Mouse (Mus musculus): Measurements from ENCODE around the gene Heg1. TPM values are rescaled to one million over a fixed set of nuclear protein-coding genes. Genes with fewer than 3 reads are reported as not detected.

The Heg1 gene
- polyA plus RNA-seq, 1 experiment from 2014 or later, result 11.8 TPM

- no peaks in the 10 kb centered on the region for H3K9me3 ChIP-seq
- no peaks in the 10 kb centered on the region for H3K27me3 ChIP-seq (replicated peaks; ENCODE audit: low read depth, poor library complexity, severe bottlenecking)
- WGBS, result 90% methylated on average over 1 of the region's 1 CpGs
- H3K4me3 ChIP-seq, result no peak overlapping the region
- no peak for DNase-seq (ENCODE audit: low spot score)
- H3K4me1 ChIP-seq, result peaks cover 6% of the 10 kb centered on the region; the same call in 1 of the 2 replicates
- no peaks in the 10 kb centered on the region for H3K36me3 ChIP-seq (replicated peaks)
- no peak overlapping the region for H3K27ac ChIP-seq (replicated peaks)
These were observed 15.1 kb upstream of the Heg1 start for GRCm38 (mm10) chr16:33669072-33669471.

- Histone ChIP-seq H3K4me3 (no peak overlapping the region), H3K27me3 (replicated peaks; ENCODE audit: low read depth, poor library complexity, severe bottlenecking) (no peaks in the 10 kb centered on the region), H3K36me3 (replicated peaks) (no peaks in the 10 kb centered on the region), H3K27ac (replicated peaks) (no peak overlapping the region), H3K9me3 (no peaks in the 10 kb centered on the region), H3K4me1 (peaks cover 6% of the 10 kb centered on the region; the same call in 1 of the 2 replicates)
- DNase-seq (ENCODE audit: low spot score), result no peak
- WGBS, result 72% methylated on average over 3 of the region's 3 CpGs
These were observed 13.8 kb upstream of the Heg1 start for GRCm38 (mm10) chr16:33670340-33670739.

GRCm38 (mm10) chr16:33670933-33671332, 13.2 kb upstream of the Heg1 start:
- DNase-seq (ENCODE audit: low spot score), result no peak
- no peaks in the 10 kb centered on the region for H3K9me3 ChIP-seq
- H3K4me3 ChIP-seq, result no peak overlapping the region
- H3K27me3 ChIP-seq (replicated peaks; ENCODE audit: low read depth, poor library complexity, severe bottlenecking), result no peaks in the 10 kb centered on the region
- H3K27ac ChIP-seq (replicated peaks), result no peak overlapping the region
- peaks cover 6% of the 10 kb centered on the region; the same call in 1 of the 2 replicates for H3K4me1 ChIP-seq
- no peaks in the 10 kb centered on the region for H3K36me3 ChIP-seq (replicated peaks)
- WGBS, result 86% methylated on average over 2 of the region's 2 CpGs

GRCm38 (mm10) chr16:33672188-33672587, 12.0 kb upstream of the Heg1 start:
- no peaks in the 10 kb centered on the region for H3K27me3 ChIP-seq (replicated peaks; ENCODE audit: low read depth, poor library complexity, severe bottlenecking)
- no peaks in the 10 kb centered on the region for H3K36me3 ChIP-seq (replicated peaks)
- WGBS, result 91% methylated on average over 4 of the region's 4 CpGs
- peaks cover 14% of the 10 kb centered on the region for H3K4me1 ChIP-seq
- no peaks in the 10 kb centered on the region for H3K9me3 ChIP-seq
- no peak for DNase-seq (ENCODE audit: low spot score)
- no peak overlapping the region for H3K27ac ChIP-seq (replicated peaks)
- no peak overlapping the region for H3K4me3 ChIP-seq

DNA sequence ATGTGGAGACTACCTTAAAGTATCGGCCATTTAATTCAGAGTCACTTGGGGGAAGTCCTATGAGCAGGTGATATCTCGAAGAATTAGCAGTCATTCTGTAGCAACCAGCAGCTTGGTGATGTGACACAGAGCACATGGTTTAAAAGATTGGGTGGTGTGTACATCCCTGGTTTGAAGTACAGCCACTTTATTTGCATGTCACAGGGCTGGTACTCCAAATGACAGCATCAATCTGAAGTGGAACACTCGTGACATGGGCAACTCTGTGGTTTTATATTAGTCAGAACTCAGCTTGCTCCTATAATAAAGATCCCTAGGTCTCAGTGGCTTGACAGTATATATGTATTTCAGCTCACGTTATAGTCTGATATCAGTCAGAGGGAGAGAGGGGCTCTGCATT, 11.5 kb upstream of the Heg1 start:
- H3K4me3 ChIP-seq, result no peak overlapping the region
- no peak for DNase-seq (ENCODE audit: low spot score)
- peaks cover 14% of the 10 kb centered on the region for H3K4me1 ChIP-seq
- H3K36me3 ChIP-seq (replicated peaks), result no peaks in the 10 kb centered on the region
- H3K27me3 ChIP-seq (replicated peaks; ENCODE audit: low read depth, poor library complexity, severe bottlenecking), result no peaks in the 10 kb centered on the region
- H3K9me3 ChIP-seq, result no peaks in the 10 kb centered on the region
- no peak overlapping the region for H3K27ac ChIP-seq (replicated peaks)
- WGBS, result 92% methylated on average over 4 of the region's 4 CpGs

- Histone ChIP-seq H3K27me3 (replicated peaks; ENCODE audit: low read depth, poor library complexity, severe bottlenecking) (no peaks in the 10 kb centered on the region), H3K9me3 (no peaks in the 10 kb centered on the region), H3K27ac (replicated peaks) (no peak overlapping the region), H3K4me1 (peaks cover 14% of the 10 kb centered on the region), H3K36me3 (replicated peaks) (no peaks in the 10 kb centered on the region), H3K4me3 (no peak overlapping the region)
- DNase-seq (ENCODE audit: low spot score), result peak; percentile 39
- 59% methylated on average over 14 of the region's 14 CpGs for WGBS
These were observed 10.6 kb upstream of the Heg1 start for GRCm38 (mm10) chr16:33673530-33674109.

GRCm38 (mm10) chr16:33675151-33675847, 8.9 kb upstream of the Heg1 start:
- WGBS, result 92% methylated on average over 10 of the region's 10 CpGs
- no peaks in the 10 kb centered on the region for H3K27me3 ChIP-seq (replicated peaks; ENCODE audit: low read depth, poor library complexity, severe bottlenecking)
- no peak overlapping the region for H3K27ac ChIP-seq (replicated peaks)
- DNase-seq (ENCODE audit: low spot score), result no peak
- no peaks in the 10 kb centered on the region for H3K36me3 ChIP-seq (replicated peaks)
- H3K9me3 ChIP-seq, result no peaks in the 10 kb centered on the region
- peaks cover 14% of the 10 kb centered on the region for H3K4me1 ChIP-seq
- H3K4me3 ChIP-seq, result no peak overlapping the region

- no peaks in the 10 kb centered on the region for H3K27me3 ChIP-seq (replicated peaks; ENCODE audit: low read depth, poor library complexity, severe bottlenecking)
- H3K9me3 ChIP-seq, result no peaks in the 10 kb centered on the region
- no peaks in the 10 kb centered on the region for H3K36me3 ChIP-seq (replicated peaks)
- H3K4me1 ChIP-seq, result peaks cover 18% of the 10 kb centered on the region
- DNase-seq (ENCODE audit: low spot score), result no peak
- WGBS, result 84% methylated on average over 3 of the region's 3 CpGs
- H3K4me3 ChIP-seq, result no peak overlapping the region
- H3K27ac ChIP-seq (replicated peaks), result no peak overlapping the region
These were observed 8.4 kb upstream of the Heg1 start for GRCm38 (mm10) chr16:33675848-33676184.

DNA sequence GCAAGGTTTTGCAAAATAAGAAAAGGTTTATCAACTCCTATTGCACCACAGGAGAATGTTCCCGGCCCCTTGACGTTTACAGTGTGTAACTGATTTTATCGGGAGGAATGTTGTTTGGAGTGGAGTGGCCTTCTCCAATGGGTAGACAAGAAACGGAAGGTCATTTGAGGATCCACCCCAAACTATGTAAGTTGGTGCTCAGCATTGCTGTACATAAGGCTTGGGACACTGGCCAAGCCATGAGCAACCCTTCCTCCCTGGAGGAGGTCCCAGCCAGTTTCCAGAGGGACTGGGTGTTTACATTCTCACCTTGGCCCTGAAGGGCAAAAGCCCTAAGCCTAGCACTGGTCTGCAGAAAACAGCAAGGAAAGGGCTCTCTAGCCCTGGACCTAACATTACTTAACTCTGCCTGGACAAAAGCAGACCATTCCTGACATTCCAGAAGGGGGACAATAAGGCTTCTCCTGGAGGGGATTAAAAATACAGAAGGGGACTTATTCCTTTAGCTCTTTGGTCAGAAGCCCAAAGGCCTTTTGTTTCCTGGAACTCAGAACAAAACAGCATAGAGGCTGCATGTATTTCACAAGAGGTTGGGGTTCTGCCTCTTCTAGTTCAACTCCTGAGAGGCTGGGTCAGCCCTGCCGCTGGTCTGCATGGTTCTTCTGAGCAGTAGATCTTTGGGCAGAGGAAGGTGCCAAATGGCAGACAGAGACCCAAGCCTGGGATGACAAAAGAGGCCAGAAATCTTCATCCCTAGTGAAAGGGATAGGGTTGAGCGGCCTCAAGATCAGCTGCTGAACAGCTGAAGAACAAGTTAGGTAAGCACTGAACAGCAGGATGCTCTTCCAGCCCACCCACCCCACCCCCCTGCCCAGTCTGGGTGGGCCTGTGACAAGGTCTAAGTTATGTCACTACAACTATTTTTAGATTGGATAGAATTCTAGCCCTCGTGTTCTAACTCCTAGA, 7.5 kb upstream of the Heg1 start:
- H3K9me3 ChIP-seq, result no peaks in the 10 kb centered on the region
- H3K4me1 ChIP-seq, result peaks cover 20% of the 10 kb centered on the region
- no peaks in the 10 kb centered on the region for H3K36me3 ChIP-seq (replicated peaks)
- no peak overlapping the region for H3K27ac ChIP-seq (replicated peaks)
- DNase-seq (ENCODE audit: low spot score), result no peak
- no peak overlapping the region for H3K4me3 ChIP-seq
- H3K27me3 ChIP-seq (replicated peaks; ENCODE audit: low read depth, poor library complexity, severe bottlenecking), result no peaks in the 10 kb centered on the region
- WGBS, result 77% methylated on average over 7 of the region's 7 CpGs

- Histone ChIP-seq H3K27ac (replicated peaks) (no peak overlapping the region), H3K27me3 (replicated peaks; ENCODE audit: low read depth, poor library complexity, severe bottlenecking) (no peaks in the 10 kb centered on the region), H3K4me1 (peaks cover 20% of the 10 kb centered on the region), H3K4me3 (no peak overlapping the region), H3K9me3 (no peaks in the 10 kb centered on the region), H3K36me3 (replicated peaks) (no peaks in the 10 kb centered on the region)
- DNase-seq (ENCODE audit: low spot score), result no peak
- 90% methylated on average over 7 of the region's 7 CpGs for WGBS
These were observed 6.9 kb upstream of the Heg1 start for GRCm38 (mm10) chr16:33677313-33677690.

GRCm38 (mm10) chr16:33677901-33678300, 6.3 kb upstream of the Heg1 start:
- Histone ChIP-seq H3K4me1 (peaks cover 25% of the 10 kb centered on the region), H3K27ac (replicated peaks) (no peak overlapping the region), H3K27me3 (replicated peaks; ENCODE audit: low read depth, poor library complexity, severe bottlenecking) (no peaks in the 10 kb centered on the region), H3K9me3 (no peaks in the 10 kb centered on the region), H3K4me3 (no peak overlapping the region), H3K36me3 (replicated peaks) (no peaks in the 10 kb centered on the region)
- WGBS, result 92% methylated on average over 5 of the region's 5 CpGs
- DNase-seq (ENCODE audit: low spot score), result no peak

GRCm38 (mm10) chr16:33680271-33680670, 3.9 kb upstream of the Heg1 start:
- H3K27ac ChIP-seq (replicated peaks), result no peak overlapping the region

More at GRCm38 (mm10) chr16:33680271-33680670, 3.9 kb upstream of the Heg1 start:
- Histone ChIP-seq H3K9me3 (no peaks in the 10 kb centered on the region), H3K27me3 (replicated peaks; ENCODE audit: low read depth, poor library complexity, severe bottlenecking) (no peaks in the 10 kb centered on the region), H3K36me3 (replicated peaks) (no peaks in the 10 kb centered on the region), H3K4me1 (peaks cover 34% of the 10 kb centered on the region), H3K4me3 (no peak overlapping the region)
- 81% methylated on average over 7 of the region's 7 CpGs for WGBS
- no peak for DNase-seq (ENCODE audit: low spot score)

Measured in embryonic facial prominence, embryonic 10.5 days (tissue).